Mouse (Mus musculus) c-Kit-positive CD71-negative TER-119-negative erythroid progenitor cells, embryonic 14.5 days (primary cell): ENCODE results near the gene Gm20390.

Experiments used
- DNase-seq: peaks from one replicate; pipeline ENCODE4 v3.0.0-alpha.2; 2013; ENCODE audit warnings: low read depth

Gene Gm20390

DNA sequence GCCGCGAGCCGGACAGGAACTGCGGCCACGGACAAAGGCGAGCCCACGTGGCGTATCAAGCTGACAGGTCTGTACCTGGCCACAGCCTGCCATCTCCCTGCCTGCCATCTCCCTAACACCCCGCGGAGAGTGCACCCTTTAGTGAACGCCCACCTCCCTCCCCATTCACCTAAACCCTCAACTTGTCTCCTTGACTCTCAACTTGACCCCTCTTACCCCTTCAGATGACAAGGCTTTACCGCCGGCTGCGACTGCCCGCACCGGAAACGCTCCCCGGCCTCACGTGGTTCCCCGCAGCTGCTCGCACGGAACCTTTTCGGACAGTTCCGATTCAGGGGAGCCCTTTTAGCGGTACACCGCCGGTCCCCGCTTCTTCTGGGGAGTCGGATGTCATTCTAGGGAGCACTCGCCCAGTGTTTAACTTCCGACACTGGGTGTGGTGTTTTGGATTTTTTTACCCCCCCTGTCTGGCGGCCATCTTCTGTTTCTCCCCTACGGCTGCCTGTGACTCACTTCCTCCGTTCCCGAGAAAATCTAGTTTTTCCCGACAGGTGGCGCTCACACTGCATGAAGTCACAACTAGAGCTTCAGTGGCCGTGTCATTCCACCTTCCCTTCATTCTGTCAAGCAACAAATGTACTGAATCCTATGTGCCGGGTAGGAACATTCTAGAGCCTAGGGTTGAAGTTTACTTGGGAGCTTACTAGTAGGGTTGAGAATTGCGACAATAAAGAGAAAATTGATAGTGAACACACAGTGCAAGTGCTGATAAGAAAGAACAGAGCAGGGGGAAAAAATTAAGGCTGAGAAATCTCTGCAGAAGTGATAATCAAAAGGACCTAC is at the start of gene Gm20390, which contains the start of gene Nme1:
TSS of gene Gm20390 (minus strand) at position 289 of the 843 bp plus-strand sequence.
TSS of gene Nme1 (minus strand) at position 517 of the 843 bp plus-strand sequence.
- peak; percentile 99 for DNase-seq

DNA sequence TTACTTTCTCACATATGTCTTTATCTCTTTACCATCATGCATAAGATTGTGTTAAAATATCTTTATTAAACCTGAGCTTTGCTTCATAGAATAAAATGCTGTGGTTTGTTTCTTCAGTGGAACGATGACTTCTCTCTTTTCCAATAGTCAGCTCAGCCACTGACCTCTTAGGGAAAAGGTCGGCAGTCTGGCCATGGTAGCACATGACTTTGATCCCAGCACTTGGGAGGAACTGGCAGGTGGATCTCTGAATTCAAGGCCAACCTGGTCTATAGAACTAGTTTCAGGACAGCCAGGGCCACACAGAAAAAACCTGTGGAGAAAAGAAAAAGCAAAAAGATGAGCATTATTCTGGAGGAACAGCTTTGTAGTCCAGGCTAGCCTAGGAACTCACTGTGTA is 35.3 kb upstream of the Gm20390 start:
- no peak for DNase-seq

GRCm38 (mm10) chr11:93999276-93999675 is 31.2 kb upstream of the Gm20390 start:
- DNase-seq: no peak

DNA sequence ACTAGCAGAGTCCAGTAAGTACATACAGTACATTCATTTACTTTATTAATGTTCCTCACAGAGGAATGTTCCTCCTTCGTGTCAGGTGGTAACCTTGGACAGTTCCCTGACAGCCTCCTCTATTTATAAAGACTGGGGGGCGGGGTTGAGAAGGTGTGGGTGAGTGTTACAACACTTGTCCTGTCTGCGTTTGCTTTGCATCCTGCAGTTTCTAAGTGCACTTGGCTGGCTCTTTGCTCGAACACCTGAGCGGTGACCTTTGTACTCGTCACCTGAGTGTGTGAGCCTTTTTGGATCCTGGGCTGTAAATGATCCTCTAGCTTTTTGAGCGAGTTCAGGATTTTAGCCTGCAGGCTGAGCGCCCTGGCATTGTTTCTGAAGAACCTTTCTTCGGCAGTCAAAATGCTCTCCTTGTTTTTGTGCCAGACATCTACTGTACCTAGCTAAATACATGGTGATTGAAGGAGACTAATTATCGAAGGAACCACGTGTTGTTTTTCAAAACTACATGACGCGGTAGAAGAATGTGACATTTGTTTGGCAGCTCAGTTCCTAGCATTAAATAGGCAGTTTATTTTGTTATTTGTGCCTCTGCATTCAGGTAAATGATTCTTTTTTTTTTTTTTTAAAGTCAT is 29.2 kb upstream of the Gm20390 start:
- DNase-seq: peak; percentile 26

DNA sequence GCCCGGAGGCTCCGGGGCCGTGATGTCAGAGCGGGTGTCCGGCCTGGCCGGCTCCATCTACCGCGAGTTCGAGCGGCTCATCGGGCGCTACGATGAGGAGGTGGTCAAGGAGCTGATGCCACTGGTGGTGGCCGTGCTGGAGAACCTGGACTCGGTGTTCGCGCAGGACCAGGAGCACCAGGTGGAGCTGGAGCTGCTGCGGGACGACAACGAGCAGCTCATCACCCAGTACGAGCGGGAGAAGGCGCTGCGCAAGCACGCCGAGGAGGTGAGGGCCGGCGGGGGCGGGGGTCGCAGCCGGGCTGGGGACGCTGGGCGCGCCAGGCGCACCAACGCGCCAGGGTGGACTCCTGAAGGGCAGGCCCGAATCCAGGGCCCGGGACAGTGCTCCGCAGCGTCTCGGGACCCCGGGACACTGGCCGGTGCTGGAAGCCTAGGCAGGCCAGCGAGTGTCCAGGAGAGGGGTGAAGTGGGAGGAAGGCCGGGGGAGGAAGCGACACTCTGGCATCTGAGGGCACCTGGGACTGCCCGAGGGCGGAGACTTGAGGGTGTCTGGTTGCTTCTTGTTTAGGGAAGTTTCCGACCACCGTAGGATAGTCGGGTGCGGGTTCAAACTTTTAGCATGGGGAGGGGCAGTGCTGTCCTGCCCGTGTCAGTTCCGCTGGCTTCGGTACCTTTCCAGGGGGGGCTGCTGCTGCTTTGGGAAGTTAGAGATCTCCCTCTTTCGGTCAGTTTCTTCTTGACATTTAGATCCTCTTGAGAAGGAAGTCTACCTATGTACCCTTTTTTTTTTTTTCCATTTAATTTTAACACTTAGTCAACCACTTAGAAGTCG is 28.4 kb upstream of the Gm20390 start:
- peak; percentile 34 for DNase-seq

- DNase-seq: peak; percentile 92
Observed at GRCm38 (mm10) chr11:93995720-93996305, 27.7 kb upstream of the Gm20390 start, which contains the start of gene Spag9. Gene Spag9 (plus strand): TSS chr11:93996091.

DNA sequence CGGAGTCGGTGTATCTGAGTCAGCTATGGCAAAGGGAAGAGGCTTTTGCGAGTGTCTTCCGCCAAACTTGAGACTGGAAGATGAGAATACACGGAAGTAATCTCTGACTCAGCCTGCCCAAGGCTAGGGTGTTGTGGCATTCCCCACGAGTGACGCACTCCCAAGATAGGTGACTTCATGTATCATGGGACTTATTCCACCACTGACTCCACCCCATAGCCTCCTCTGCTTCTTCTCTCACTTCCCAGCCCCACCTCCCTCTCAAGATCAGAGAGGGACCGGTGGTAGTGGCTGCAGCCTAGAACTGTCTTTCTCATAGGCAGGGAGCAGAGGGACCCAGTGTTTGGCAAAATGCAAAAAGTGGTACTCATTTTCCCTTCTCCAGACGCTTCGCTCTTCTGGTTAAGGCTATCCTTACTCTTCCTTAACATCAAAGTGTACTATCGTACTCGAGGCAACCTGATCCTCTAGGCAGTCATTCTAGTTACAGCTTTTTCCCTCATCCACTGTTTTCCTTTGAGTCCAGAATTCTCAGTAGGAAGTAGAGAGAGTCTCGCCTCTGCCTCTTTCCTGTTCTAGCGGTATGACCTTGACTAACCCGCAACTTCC is 27.1 kb upstream of the Gm20390 start:
- peak; percentile 85 for DNase-seq

- no peak for DNase-seq
Observed at GRCm38 (mm10) chr11:93994531-93994930, 26.4 kb upstream of the Gm20390 start.

DNA sequence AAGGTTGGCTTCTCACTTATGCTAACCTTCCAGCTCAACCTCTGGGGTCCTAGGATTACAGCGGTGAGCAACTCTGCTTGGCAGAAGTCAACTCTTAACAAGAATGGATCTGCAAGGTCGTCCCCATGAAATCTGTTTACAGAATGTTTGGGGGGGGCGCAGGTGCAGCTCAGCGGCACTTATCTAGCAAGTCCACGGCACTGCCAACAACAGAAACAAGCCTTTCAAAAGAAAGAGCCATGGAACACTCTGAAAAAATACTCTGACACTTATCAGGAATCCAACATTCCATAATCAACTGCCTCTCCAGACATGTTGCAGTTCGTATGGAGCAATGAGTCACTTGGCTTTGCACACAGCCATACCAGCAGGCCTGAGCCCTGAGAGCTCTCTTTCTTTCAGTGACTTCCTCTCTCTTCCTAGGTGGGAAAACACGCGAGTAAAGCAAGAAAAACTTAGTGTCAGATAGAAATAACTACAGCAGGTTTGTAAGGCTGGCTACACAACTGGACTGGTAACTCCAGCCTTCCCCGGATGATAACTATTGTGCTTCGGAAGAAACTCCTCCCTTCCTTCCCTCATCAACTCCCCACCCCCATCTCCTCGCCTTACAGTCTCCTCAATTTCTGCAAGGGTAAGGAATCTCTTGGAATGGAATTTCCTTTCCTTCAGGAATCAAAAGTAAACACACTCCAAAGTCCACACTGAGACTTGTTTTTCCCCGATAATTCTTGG is 20.4 kb upstream of the Gm20390 start:
- DNase-seq: no peak

DNA sequence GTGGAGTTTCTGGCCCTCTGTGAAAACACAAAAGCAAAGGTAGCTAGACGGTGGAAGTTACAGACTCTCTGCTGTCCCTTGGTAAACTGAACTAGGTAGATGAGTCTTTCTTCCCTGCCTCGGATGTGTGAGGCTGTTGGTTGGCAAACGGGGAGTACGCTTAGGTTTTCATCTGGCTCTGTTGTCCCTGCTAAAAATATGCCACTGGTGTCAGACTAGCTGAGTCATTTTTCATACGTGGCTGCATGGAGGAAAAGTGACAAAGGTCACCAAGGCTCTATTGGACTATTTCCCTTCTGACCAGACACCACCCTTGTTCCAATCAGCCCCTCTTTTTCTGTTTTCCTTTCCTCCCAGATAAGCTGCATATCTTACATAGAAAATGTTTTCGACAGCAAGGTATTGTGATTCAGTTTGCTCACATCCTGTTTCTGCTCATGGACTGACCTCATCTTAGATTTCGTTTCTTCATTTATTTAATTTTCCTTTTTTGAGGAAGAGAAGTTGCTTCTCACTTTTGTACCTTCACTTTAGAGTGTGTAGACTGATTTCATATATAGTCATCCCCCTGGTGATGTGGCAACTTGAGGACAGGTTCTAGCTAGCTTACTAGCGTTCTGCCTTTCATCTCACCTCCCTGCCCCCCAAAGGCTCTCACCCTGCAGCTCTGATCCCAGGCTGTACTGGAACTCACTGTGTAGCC is 19.7 kb upstream of the Gm20390 start:
- DNase-seq: no peak

- no peak for DNase-seq
Observed at GRCm38 (mm10) chr11:93987026-93987425, 18.9 kb upstream of the Gm20390 start.

GRCm38 (mm10) chr11:93986298-93986697 is 18.2 kb upstream of the Gm20390 start:
- DNase-seq: no peak

DNA sequence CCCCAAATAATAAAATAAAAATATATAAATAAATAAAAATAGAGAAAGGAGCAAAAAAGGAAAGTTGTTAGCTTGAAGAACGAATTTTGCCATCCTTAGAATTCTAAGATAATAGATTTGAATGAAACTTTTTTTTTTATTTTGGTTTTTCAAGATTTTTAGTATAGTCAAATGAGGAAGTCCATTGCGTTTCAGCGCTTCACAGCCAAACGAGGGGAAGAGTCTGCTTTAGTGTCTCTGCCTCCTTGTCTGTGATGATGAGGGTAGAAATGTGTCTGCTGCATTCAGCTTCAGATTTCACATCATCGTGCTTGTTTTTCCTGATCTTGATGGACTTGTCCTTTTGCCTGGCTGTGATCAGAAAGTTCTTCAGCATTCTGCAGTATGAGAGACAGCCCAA is 17.2 kb upstream of the Gm20390 start:
- DNase-seq: no peak

DNA sequence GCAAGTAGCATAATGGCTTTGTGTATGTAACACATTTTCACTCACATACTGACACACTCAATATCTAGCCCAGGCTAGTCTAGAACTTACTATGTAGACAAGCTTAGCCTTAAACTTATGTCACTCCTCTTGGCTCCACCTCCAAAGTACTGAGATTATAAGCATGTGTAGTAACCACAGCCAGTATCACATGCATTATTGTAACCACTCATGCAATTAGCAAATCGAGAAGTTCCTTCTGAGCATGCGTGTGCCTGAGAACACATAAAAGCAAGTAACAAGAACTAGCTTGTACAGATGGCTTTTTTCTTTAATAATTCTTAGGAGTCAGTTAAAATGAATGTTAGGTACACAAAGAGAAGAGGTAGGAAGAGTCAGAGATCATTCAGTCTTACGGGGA is 16.5 kb upstream of the Gm20390 start:
- no peak for DNase-seq

DNA sequence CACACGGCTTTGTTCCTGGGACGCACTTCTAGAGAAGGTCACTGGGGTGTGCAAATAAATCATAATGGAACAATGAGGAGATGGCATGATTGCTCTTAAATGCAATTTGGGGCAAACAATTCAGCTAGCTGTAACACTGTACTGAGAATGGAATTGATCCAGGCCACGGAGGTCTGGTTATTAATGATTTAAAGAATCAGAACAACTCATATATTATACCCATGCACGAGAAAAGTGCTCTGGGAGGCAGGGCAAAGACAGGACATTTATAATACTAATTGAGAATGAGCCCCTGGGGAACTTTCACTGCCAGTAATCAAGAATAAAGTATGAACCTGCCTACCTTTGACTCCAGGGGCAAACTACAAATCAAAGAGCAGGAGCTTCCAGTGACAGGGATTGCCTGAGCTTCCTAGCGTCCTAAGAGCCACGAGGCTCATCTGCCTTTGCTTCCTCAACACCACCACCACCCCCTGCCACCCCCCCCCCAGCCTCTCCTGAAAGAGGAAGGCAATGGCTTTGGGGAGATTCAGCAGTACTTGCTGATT is 11.5 kb upstream of the Gm20390 start:
- DNase-seq: no peak

DNA sequence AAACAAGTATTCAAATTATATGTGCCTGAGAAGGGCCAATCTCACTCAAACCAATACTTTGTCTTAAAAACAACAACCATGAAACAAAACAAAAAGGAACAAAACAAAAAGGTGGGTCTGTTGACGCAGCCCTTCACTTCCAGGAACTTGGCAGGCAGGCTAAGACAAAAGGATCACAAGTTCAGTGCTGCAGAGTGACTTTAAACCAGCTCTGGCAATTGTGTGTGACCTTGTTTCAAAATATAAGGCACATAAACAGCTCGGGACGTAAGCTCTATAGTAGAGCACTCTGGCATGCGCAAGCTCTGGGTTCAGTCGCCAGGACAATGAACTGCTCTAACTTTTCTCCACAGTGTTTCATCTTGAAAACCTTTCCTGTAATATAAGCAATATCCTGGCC is 4.9 kb upstream of the Gm20390 start:
- no peak for DNase-seq

GRCm38 (mm10) chr11:93969799-93970198 is 1.7 kb upstream of the Gm20390 start:
- no peak for DNase-seq

GRCm38 (mm10) chr11:93969171-93969570 is 1.1 kb upstream of the Gm20390 start:
- DNase-seq: no peak

DNA sequence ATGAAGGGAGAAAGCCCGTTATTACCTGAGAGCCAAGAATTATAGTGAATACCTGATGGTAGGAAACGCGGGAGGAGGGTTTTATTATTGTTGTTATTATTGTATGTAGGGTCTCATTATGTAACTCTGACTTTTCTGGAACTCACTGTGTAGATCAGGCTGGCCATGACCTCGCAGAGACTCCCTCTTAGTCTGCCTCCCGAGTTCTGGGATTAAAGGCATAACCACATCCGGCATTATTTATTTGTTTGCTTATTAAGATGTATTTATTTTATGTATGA is 695 bp upstream of the Gm20390 start:
- DNase-seq: no peak

DNA sequence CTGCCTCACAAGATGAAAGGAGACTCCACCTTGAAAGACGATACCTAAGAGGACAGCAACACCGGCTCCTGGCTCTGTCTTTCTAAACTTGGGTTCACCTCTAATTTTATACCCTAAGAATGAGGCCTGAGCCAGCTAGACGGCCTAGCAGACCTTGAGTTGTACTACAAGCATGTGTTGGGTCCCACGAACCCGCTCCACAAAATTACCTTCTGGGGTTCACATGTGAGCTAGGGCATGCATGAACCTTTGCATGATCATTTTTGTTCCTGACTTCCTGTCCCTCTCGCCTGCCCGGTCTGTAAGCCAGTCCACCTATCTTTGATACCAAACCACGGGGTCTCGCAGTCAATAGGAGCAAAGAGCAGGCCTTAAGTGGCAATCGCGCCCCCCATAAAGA is 712 bp downstream of the Gm20390 start:
- no peak for DNase-seq
